Mouse (Mus musculus): ENCODE data around the gene Hand1.

- TF ChIP-seq CTCF (IDR thresholded peaks at IDR 0.05; ENCODE audit: low read depth, low read length) (no peak), POLR2A (IDR thresholded peaks at IDR 0.05; ENCODE audit: borderline replicate concordance, low read depth, low read length) (no peak)
Observed at GRCm38 (mm10) chr11:57837861-57838680, 5.5 kb upstream of the Hand1 start.

All from bone marrow macrophage, adult 2 months (primary cell).